Mouse (Mus musculus) frontal cortex, postnatal 10 days (tissue): ENCODE results near the gene Trir.
A peak's percentile ranks its signal among the peaks of the same experiment; 100 is the strongest.

Source experiments
- DNase-seq, 2 experiments: peaks; one replicate each; pipeline ENCODE4 v3.0.0; 2022; ENCODE audit warnings: low spot score in 2 of 2, mixed read lengths in 1 of 2

The Trir gene

GRCm38 (mm10) chr8:84994375-84994774, 32.2 kb upstream of the Trir start:
- no peak for DNase-seq

GRCm38 (mm10) chr8:84995680-84996079, 30.9 kb upstream of the Trir start:
- DNase-seq: no peak

GRCm38 (mm10) chr8:84996978-84997377, 29.6 kb upstream of the Trir start:
- no peak for DNase-seq

- DNase-seq: peak; percentile 78 to 86
These were observed 28.9 kb upstream of the Trir start for GRCm38 (mm10) chr8:84997649-84998295.

- DNase-seq: no peak
These were observed 18.9 kb upstream of the Trir start for GRCm38 (mm10) chr8:85007686-85008085.

GRCm38 (mm10) chr8:85011242-85011641, 15.4 kb upstream of the Trir start:
- no peak for DNase-seq

GRCm38 (mm10) chr8:85013230-85013840, 13.3 kb upstream of the Trir start:
- DNase-seq: peak in 1 of 2 experiments; percentile 67

GRCm38 (mm10) chr8:85014431-85014830, 12.2 kb upstream of the Trir start, which contains the start of gene Best2:
Gene Best2 (minus strand): TSS chr8:85014531.
- DNase-seq: no peak

GRCm38 (mm10) chr8:85016724-85017123, 9.9 kb upstream of the Trir start:
- DNase-seq: no peak

- DNase-seq: no peak
These were observed 9.4 kb upstream of the Trir start for GRCm38 (mm10) chr8:85017209-85017608.

GRCm38 (mm10) chr8:85021514-85022055, 5.0 kb upstream of the Trir start:
- no peak for DNase-seq

GRCm38 (mm10) chr8:85023846-85024245, 2.8 kb upstream of the Trir start:
- no peak for DNase-seq

- peak; percentile 78 to 81 for DNase-seq
These were observed 1.3 kb upstream of the Trir start, which contains the start of gene Asna1 for GRCm38 (mm10) chr8:85025098-85025932. Gene Asna1 (minus strand): TSS chr8:85025281.

GRCm38 (mm10) chr8:85027516-85027855, 863 bp downstream of the Trir start:
- DNase-seq: no peak

- no peak for DNase-seq
These were observed 1.3 kb downstream of the Trir start for GRCm38 (mm10) chr8:85027922-85028321.

- DNase-seq: no peak
These were observed 2.6 kb downstream of the Trir start for GRCm38 (mm10) chr8:85029271-85029670.

GRCm38 (mm10) chr8:85032622-85033311, 6.1 kb downstream of the Trir start:
- no peak for DNase-seq

- no peak for DNase-seq
These were observed 7.2 kb downstream of the Trir start for GRCm38 (mm10) chr8:85033867-85034266.

- peak; percentile 67 for DNase-seq
These were observed 8.1 kb downstream of the Trir start for GRCm38 (mm10) chr8:85034764-85035163.

GRCm38 (mm10) chr8:85035165-85035727, 8.6 kb downstream of the Trir start:
- DNase-seq: no peak

- no peak for DNase-seq
These were observed 9.2 kb downstream of the Trir start for GRCm38 (mm10) chr8:85035728-85036310.
